Mouse (Mus musculus) megakaryocyte, adult 5-6 weeks (primary cell): ENCODE results near the gene Tbc1d4. TPM values are rescaled to one million over a fixed set of nuclear protein-coding genes. Genes with fewer than 3 reads are reported as not detected.
A peak's percentile ranks its signal among the peaks of the same experiment; 100 is the strongest.
"Not testable (repeated sequence)": the region's sequence is repeated elsewhere in the genome, so short reads cannot be mapped to it uniquely, and the experiment has no call there.

Experiments used
- ATAC-seq: 2 replicates; pipeline ENCODE4 v1.8.0; 2016; ENCODE audit warnings: mild to moderate bottlenecking, inconsistent platforms; ENCODE audit not compliant: poor library complexity, severe bottlenecking
- total RNA-seq, 2 experiments: library from RNA; stranded (forward) in 1 of 2; stranded (reverse) in 1 of 2; fragments of 153-499, 151-499 nt in 1 of 2; fragments of 221-1000, 200-1000 nt in 1 of 2; gene quantifications; 2 replicates each; pipeline versions ENCODE4 v1.2.3 to v1.2.4; 2015 to 2017

Tbc1d4 gene
- total RNA-seq, 2 experiments from 2014 or later, result 7.4 to 11.5 TPM

DNA sequence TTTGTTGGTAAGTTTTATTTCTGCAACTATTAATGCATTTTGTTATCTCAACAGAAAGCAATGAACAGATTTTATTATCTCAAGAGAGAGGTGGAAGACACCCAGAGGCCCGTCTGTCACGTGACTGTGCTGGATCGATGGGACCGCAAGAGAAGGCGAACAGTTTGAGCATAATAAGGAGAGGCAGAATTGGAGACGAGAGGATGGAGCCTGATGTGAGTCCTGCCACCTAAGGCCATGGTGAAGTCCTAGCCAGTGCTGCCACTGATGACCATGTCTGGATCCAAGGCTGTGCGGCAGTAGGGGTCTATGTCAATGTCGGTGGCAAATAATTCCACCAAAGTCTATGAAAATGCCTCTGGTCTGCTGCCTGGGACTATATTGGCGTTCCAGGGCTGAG lies 12.3 kb downstream of the Tbc1d4 start:
- ATAC-seq, result no peak

DNA sequence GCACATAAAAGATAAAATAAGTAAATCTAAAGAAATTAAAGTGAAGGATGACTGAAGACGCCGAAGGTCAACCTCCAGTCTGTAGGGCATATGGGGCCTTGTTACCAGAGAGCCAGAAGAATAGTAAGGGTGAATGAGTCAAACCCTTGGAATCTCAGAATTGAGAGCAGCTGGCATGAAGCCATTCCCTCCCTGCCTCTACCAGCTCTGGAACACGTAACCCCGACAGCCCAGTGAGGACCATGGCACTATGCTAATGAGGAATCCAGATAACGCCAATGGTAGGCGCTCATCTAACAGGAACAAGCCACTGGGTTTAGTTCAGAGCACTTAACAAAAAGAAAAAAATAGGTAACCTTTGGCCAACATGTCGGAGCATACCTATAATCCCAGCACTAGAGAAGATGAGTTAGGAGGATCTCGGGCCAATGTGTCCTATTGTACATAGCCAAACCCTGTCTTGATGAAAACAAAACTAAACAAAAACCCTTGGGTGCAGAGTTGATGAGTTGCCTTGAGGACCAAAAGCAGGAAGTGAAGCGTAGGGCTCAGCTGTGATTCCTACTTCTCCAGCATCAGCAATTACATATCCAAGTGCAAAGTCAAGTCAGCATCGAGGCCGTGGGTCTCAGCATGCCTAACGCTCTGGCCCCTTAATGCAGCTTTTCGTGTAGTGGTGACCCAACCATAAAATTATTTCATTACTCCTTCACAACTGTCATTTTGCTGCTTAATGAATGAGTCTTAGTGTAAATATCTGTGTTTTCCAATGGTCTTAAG lies 13.5 kb downstream of the Tbc1d4 start:
- no peak for ATAC-seq

DNA sequence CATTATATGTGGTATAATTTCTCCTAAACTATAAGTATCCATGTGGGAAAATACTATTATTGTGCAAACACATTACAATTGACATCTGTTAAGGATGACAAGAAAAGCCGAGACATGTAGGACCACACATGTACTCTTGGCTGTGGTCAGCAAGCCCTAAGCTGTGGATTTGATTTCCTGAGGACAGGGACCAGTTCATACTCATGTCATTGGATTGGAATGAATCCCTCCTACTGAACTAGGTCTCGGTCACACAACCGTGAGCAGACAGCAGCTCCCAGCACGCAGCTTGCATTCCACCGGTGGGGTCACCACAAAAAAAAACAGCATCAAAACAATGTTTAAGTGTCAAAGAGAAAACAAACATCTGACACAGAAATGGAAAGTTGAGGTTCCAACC lies 15.0 kb downstream of the Tbc1d4 start:
- no peak for ATAC-seq

DNA sequence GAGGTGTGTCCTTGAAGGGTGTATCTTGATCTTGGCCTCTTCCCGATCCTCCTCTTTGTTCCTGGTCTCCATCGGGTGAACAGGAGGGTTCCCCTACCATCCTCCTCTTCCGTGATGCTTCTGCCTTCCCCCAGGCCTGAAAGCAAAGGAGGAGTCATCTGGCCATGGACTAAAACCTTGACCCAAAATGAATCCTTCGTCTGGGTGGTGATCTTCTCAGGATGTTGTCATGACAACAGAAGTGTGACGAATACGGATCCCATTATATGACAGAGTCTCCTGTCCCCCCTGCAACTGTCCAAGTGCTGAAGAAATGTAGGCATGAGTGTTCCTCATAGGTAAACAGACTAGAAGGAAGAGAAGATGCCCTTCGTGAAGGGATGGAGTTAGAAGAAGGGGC lies 15.7 kb downstream of the Tbc1d4 start:
- no peak for ATAC-seq

DNA sequence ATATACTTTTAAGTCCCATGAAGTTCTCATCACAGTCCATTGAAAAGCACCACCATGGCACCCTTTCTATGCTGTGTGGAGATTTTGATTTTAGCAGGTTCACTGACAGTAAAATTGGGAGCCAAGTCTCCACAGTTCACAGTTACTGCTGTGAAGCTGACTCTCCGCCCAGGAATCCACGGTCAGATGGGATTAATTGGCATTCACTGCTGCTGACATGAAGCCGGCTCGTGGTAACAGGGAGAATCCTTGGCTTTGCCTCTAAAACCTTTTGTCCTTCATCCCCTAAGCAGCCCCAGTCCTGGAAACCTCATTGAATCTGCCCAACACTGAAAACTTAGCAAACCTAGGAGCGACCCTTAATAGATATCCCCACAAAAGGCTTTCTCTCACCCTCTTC lies 17.9 kb downstream of the Tbc1d4 start:
- ATAC-seq, result no peak

DNA sequence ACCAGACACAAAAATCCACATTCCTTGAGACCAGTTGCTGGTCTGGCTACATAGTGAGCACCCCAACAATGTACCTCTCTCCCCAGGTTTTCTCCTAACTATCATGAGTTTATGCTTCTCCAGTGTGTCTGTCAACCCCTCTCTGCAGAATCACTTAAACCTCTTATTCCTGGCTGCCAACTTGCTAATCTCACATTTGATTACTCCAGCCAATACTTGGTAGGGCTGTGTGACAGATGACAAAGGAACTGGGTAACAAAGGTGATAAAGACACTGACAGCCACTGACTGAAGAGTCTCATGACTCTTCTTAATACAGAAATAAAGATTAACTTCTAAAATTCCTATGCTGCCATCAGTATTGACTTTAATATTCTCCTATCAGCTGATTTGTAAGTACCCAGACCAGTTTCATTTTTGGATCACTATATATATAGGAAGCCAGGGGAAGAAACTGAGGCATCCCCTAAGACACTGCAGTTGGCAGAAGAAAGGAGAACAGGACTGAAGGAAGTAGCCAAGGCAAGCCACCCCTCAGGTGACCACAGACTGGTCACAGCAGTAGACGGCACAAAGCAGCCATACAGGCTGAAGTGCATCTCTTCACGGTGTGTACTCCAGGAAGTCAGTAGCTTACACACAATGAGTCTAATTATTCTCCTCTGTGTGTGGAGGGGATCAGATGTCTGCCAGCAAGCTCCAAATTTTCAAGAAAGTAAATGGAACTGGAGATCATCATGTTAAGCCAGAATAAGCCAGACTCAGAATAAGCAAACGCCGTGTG lies 20.6 kb downstream of the Tbc1d4 start:
- ATAC-seq, result not testable (repeated sequence)

DNA sequence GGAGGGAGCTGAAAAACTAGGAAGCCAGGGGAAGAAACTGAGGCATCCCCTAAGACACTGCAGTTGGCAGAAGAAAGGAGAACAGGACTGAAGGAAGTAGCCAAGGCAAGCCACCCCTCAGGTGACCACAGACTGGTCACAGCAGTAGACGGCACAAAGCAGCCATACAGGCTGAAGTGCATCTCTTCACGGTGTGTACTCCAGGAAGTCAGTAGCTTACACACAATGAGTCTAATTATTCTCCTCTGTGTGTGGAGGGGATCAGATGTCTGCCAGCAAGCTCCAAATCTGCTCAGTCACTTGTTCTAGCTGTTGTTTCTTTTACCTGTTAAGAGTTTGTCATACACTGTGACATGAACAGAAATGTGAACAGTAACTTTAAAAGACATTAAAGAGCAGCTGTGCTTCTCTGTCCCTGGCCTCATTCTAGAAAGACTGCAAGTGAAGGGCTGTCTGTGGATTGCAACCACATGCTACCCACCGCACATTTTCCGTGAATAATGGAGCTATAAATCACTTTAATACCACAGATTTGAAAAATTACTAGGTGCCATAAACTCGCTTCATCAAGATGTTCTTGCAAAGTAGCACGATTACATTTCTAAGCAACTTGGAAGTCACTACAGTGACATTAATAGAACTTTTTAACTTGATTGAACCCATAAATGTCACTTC lies 21.5 kb downstream of the Tbc1d4 start:
- not testable (repeated sequence) for ATAC-seq

DNA sequence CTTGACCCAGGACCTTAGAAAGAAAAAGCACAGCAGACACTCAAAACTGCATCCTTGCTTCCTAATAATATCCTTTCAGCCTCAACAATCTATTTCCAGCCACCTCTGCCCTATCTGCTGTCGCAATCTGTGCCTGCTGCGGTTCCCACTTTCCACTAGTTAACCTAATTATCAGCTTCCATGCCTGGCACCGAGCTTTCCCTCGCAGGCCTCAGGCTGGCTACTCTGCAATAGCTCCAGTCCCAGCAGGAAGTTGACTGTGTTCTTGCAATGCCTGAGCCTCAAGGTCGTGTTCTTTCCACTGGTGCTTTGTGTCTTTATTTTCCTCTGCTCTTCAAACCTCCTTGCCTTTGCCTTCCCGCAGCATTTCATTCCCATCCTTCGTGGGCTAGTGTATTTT lies 22.9 kb downstream of the Tbc1d4 start:
- ATAC-seq, result no peak

DNA sequence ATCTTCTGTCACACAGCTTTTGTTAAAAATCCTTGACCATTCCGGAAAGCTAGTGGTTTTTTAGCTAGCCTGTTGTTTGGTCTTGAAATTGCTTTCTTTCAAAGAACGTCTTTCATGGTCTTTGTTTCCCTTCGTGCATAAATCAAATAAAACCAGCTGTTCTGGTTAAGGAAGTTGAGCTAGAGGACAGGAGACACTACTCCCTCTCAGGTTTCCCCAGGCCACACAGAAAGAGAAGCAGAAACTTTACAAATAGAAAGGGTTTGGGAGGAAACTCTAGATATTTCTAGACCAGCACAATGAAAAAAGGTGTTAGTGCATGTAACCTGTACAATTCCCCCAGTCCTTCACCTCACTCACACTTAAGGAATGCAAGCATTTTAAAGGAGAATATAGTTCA lies 33.3 kb downstream of the Tbc1d4 start:
- no peak for ATAC-seq

DNA sequence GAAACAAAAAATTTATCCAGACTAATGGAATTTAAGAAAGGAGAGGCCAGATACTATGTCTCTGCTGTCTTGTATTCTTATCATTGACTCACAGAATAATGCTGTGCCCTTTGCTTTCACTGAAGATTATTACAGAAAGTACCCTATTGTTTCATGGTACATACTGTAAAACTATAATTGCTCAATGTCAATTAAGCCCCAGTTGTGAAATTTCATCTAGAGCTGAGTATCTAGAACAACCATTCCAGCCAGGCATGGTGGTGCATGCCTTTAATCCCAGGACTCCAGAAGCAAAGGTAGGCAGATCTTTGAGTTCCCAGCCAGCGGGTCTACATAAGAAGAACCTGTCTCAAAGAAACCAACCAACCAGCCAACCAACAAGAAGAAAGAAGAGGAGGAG lies 34.5 kb downstream of the Tbc1d4 start:
- ATAC-seq, result no peak

DNA sequence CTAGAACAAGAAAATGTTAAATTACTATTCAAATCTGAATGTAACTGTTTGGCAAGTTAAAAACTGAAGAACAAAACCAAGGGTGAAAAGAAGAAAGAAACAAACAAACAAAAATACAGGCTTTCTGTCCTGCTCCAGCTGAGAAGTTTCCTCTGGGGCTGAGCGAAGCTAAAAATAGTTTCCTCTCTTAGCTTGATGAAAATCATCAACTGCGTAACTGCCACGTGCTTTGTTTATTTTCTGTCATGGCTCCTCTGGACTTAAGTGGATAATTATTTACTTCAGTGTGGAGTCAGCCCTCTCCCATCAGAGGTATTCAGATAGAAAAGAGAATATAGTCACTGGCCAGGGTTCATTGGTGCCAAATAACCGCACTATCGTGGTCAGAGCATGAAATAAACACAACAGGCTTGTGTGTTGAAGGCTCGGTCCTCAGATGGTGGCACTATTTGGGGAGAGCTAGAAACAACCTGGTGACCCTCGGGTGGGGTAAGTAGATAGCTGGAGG lies 35.8 kb downstream of the Tbc1d4 start:
- ATAC-seq, result no peak

DNA sequence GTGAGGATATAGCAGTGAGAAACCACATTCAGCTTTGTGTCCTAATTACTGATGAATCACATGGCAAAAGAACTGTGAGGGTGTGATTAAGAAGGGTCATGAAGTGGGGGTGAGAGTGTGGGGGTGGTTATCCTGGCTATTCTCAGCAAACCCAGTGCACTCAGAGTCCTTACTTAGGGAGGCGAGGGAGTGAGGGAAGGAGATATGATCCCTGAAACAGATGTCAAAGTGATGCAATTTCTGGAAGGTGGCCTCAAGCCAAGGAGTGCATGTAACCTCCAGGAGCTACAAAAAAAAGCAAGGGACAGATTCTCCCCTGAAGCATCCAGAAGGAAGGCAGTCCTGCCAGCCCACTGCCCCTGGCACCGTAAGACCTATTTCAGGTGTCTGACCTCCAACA lies 40.2 kb downstream of the Tbc1d4 start:
- ATAC-seq, result no peak

DNA sequence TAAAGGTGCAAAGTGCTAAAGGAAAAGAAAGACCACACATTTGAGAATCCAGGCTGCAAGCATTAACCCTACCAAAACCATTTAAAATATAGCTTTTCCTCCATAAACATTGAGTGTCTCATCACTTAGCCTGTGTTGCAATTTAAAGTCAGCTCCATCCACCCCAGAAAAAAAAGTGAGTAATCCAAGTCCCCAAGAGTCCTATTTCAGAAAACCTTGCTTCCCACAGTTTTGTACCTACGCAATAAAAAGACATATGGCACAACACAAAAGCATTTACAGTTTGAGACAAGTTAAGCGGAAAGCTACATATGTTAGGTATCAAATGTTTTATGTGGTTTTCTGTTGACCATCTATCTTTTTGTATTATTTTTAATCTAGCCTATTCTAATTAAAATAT lies 42.3 kb downstream of the Tbc1d4 start:
- ATAC-seq, result no peak

DNA sequence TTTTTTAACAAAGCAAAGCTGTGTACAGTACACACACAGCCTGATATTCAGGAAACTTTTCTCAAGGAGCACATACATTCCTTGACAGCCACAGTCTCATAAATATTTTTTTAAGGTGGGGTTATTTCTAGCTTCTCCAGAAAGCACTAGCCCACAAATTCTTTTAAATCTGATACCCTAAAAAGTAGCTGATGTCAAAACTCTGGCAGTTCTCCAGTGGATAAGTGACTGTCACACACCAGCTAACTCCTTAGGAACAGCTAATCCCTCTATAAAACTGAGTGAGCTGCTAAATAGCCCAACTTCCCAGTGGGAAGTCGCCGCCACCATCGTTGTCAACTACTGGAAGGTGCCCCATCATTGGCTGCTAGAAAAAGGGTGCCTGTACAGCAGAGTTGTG lies 43.3 kb downstream of the Tbc1d4 start:
- no peak for ATAC-seq

DNA sequence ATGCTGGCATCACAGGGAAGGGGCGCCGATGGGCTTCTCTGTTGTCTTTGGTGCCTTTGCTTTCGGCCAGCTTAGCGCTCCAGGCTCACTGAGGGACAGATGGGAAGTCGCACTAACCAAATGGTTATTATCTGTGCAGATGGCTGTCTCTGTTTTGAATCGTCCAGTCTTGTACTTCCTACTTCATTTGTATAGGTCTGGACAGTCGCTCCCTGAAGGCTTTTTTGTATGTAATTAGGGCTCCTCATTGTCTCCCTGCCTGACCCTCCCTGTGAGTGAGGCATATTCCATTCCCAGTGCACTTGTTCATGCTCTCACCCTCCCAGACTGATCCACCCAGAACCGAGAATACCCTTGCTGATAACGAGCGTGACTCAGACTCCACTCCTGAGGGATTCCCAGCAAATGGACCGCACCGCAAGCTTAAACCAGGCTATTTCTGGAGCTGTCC lies 47.7 kb downstream of the Tbc1d4 start:
- ATAC-seq, result no peak

DNA sequence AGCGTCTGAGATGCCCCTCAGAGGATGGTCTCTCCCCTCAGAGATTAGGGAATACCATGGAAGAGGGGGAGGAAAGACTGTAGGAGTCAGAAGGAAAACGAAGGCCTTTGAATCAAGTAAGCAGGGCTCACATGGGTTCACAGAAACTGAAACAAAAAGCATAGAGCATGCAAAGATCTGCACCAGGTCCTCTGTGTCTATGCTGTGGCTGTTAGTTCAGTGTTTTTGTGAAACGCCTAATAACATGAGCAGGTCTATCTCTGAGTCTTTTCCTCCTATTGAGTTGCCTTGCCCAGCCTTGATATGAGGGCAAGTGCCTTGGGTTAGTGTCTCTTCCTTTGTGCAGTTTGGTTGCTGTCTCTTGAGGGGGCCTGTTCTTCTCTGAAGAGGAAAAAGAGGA lies 49.5 kb downstream of the Tbc1d4 start:
- ATAC-seq, result no peak

DNA sequence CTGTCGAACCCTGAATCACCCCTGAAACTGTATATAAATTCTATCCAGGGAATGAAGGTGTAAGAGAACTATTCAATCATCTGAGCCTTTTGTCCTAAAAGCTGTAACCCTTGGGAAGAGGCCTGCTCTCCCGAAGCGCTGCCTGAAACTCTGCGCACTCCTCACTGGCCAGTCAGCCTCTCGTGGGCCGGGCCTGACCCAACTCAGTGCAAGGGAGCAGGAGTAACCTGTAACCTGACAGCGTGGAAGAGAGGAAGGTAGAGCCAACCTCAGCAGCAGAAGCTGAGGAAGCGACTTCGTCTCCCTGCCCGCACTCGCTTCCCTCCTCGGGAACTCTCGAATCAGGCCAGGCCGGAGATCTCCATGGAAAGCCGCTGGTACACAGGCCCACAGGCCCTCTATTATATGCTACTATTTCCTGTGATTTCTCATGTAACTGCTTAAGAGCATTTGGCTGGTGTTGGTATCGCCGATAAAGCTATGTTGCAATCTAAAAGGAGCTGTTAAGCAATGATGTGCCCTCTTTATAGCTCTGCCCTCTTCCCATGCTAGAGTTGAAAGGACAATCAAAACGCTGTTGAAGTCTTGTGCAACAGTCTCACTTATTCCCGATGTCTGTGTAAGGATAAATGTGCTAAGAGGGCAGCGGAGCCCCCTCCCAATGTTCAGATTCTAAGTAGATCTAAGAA lies 60.0 kb downstream of the Tbc1d4 start:
- ATAC-seq, result peak; percentile 58

DNA sequence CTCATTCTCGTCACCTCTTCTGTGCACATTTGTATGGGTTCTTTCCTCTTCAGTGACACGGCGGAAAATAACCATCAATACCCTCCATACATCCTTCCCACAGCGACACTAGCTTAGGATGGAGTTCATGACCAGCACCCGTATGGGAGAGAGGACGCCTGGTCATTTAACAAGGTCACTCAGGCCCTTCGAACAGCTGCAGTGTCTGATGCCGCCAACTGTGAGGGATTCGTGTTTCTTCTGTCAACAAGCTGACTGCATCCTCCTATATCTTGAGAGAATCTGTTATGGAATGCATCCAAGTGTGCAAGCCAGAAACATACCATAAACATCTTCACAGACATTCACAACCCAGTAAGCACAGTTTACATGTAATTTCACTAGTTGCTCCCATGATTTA lies 67.1 kb downstream of the Tbc1d4 start:
- ATAC-seq, result no peak

DNA sequence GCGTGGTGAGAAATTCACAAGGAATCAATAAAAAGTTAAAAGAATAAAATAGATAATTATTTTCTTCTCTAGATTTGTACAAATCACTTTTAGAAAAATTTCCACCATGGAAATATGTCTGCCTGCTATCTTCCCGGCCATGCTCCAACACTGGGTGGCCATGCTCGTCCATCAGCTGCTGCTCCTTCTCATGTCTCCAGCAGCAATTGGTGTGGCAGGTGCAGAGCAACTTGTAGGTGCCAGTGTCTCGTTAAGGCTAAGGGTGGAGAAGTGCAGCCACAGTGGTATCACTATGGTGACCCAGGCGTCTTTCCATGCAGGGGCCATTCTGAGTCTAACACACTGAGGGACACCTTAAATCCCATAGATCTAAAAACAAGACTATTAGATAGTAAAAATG lies 67.8 kb downstream of the Tbc1d4 start:
- ATAC-seq, result no peak

DNA sequence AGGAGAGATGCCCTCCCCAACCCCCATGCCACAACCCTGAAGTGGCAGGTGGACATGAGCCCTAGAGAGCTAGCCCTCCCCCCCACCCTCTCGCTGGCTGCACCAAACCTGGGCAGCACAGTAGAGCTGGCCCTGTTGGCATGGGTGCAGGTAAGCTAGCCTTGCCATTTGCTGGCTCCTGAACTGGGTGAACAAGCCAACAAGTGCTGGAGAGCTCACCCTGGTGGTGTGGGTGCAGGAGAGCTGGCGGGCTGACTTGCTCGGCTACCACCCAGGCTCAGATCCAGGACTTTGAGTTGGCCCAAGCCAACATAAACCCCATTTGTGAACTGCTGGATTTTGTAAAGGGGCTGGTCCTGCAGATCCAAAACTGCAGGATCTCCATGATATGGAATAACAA lies 68.5 kb downstream of the Tbc1d4 start:
- no peak for ATAC-seq

DNA sequence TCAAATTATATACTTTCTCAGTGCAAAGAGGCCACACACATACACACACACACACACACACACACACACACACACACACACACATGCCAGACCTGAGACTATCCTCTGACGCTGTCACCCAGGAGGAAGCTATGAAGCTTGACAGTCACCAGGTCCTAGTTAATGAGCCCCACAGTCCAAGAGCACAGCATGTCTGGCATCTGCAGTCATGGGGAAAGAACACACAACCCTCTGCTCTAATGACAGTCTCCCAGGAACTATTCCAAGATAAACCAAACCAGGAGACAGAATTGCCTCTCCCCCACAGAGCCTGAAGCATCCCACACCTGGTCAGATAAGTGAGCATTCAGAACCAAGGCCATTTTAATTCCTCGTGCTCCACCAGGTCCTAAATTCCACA lies 71.1 kb downstream of the Tbc1d4 start:
- no peak for ATAC-seq
